Mouse (Mus musculus) midbrain, postnatal 0 days (tissue): ENCODE data around the gene Spata31d1d. TPM values are rescaled to one million over a fixed set of nuclear protein-coding genes. Genes with fewer than 3 reads are reported as not detected.

Experiments used
- ATAC-seq: fragments of 200-750 bp; cut with Nextera tagmentation; 2 replicates; pipeline ENCODE4 v1.8.0; 2017; ENCODE audit warnings: moderate number of reproducible peaks, mild to moderate bottlenecking, moderate TSS enrichment, moderate library complexity; ENCODE audit not compliant: low FRiP score
- DNase-seq: peaks from one replicate; pipeline ENCODE4 v3.0.0-alpha.2; 2015; ENCODE audit warnings: low spot score
- H3K27ac ChIP-seq: fragments of 300-500 bp; sonication (generic); 2 replicates; pipeline ENCODE4 v1.5.1; 2014; ENCODE audit warnings: low read depth, mild to moderate bottlenecking, low read length, mixed read lengths
- H3K27me3 ChIP-seq: fragments of 300-500 bp; sonication (generic); 2 replicates; pipeline ENCODE4 v1.6.1; 2014; ENCODE audit warnings: low read length, control low read depth, mixed read lengths; ENCODE audit not compliant: insufficient read depth
- H3K36me3 ChIP-seq: fragments of 300-500 bp; sonication (generic); 2 replicates; pipeline ENCODE4 v1.6.1; 2014; ENCODE audit warnings: low read length, control low read depth, mixed read lengths; ENCODE audit not compliant: insufficient read depth
- H3K4me1 ChIP-seq: fragments of 300-500 bp; sonication (generic); 2 replicates; pipeline ENCODE4 v1.6.1; 2014; ENCODE audit warnings: mild to moderate bottlenecking, control low read depth, antibody characterized with exemption, low read length, mixed read lengths; ENCODE audit not compliant: insufficient read depth
- H3K4me2 ChIP-seq: fragments of 300-500 bp; sonication (generic); 2 replicates; pipeline ENCODE4 v1.6.1; 2014; ENCODE audit warnings: low read depth, mild to moderate bottlenecking, low read length, mixed read lengths; ENCODE audit not compliant: poor library complexity, severe bottlenecking
- H3K4me3 ChIP-seq: fragments of 300-500 bp; sonication (generic); 2 replicates; pipeline ENCODE4 v1.5.1; 2014; ENCODE audit warnings: low read depth, mild to moderate bottlenecking, low read length, moderate library complexity
- H3K9ac ChIP-seq: fragments of 300-500 bp; sonication (generic); replicated peaks from 2 replicates; pipeline ENCODE4 v1.6.1; 2014; ENCODE audit warnings: mild to moderate bottlenecking, low read length, moderate library complexity, mixed read lengths; ENCODE audit not compliant: poor library complexity, severe bottlenecking
- H3K9me3 ChIP-seq: fragments of 300-500 bp; sonication (generic); 2 replicates; pipeline ENCODE4 v1.6.1; 2016; ENCODE audit warnings: low read length, control low read depth
- CTCF ChIP-seq: IDR thresholded peaks from 2 replicates; pipeline ENCODE4 v1.5.1; 2016; ENCODE audit warnings: antibody characterized with exemption, mild to moderate bottlenecking
- WGBS: fragments of 180-500 bp; shearing (Covaris S2); extraction: QIAGEN DNeasy Blood & Tissue Kit; methylation state at CpG from one replicate; pipeline ENCODE4 v1.1.7; 2014; 5-methylcytosine and 5-hydroxymethylcytosine counted together
- polyA plus RNA-seq: library from polyadenylated mRNA; unstranded; fragments of >200 nt; fragmentation: Nextera tagmentation; extraction: Ambion mirVana; gene quantifications from 2 replicates; pipeline ENCODE4 v1.2.1, GENCODE M21; 2015
- total RNA-seq: library from RNA; depleted of rRNA; stranded (reverse); fragments of >200 nt; gene quantifications from 2 replicates; pipeline ENCODE4 v1.2.3, GENCODE M21; 2014; rRNA removed

Gene Spata31d1d
- total and polyA plus RNA-seq, 2 experiments from 2014 or later = not detected

DNA sequence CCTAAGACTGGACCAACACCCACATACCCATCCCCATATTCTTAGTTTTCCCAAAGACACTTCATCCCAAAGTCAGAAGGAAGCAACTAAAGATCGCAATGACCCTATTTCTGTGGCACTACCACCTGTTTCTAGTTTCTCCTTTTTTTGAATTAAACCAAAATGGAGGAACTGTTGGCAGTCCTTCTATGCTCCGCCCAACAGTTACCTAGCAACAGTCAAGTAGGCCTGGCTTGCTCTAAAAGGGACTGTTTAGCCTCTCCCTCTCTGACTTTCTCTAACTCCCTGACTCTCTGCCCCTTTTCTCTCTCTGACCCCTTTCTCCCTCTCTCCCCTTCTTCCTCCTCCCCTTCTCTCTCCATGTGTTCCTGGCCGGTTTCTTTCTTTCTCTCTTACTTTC is 46.3 kb downstream of the Spata31d1d start:
- Histone ChIP-seq H3K27me3 (no peaks in the 10 kb centered on the region), H3K9ac (no peak overlapping the region), H3K4me1 (no peaks in the 10 kb centered on the region), H3K4me2 (no peak overlapping the region), H3K36me3 (no peaks in the 10 kb centered on the region), H3K27ac (no peak overlapping the region), H3K9me3 (no peaks in the 10 kb centered on the region), H3K4me3 (no peak overlapping the region)
- no peak for DNase-seq
- no peak for ATAC-seq
- 95% methylated on average over 3 of the region's 3 CpGs for WGBS
- TF ChIP-seq CTCF = no peak

DNA sequence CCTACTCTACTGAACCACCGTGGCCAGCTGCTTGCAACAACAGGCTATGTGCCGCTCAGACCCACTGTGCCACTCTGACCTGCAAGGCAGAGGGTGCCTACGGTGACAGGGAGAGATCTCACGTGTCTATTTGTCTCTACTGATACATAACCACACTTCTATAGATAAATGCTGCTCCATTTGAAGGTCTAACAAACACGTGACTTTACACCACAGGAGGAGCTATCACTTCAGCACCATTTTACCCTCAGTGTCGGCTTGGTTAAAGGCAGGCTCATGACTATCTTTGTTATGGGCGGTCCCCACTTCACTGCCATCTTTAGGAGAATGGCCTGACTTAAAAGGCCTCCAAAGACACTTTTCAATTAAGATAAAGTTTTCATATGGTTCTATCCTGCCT is 48.9 kb downstream of the Spata31d1d start:
- Histone ChIP-seq H3K9me3 (no peaks in the 10 kb centered on the region), H3K4me2 (no peak overlapping the region), H3K36me3 (no peaks in the 10 kb centered on the region), H3K27ac (no peak overlapping the region), H3K27me3 (no peaks in the 10 kb centered on the region), H3K4me1 (no peaks in the 10 kb centered on the region), H3K9ac (no peak overlapping the region), H3K4me3 (no peak overlapping the region)
- TF ChIP-seq CTCF = no peak
- ATAC-seq = no peak
- no peak for DNase-seq
- WGBS = 43% methylated on average over 7 of the region's 7 CpGs

GRCm38 (mm10) chr13:59679908-59680307 is 51.6 kb downstream of the Spata31d1d start:
- Histone ChIP-seq H3K4me2 (no peak overlapping the region), H3K9ac (no peak overlapping the region), H3K9me3 (no peaks in the 10 kb centered on the region), H3K4me3 (no peak overlapping the region), H3K4me1 (no peaks in the 10 kb centered on the region), H3K36me3 (no peaks in the 10 kb centered on the region), H3K27me3 (no peaks in the 10 kb centered on the region), H3K27ac (no peak overlapping the region)
- ATAC-seq (no peak), DNase-seq (no peak)
- WGBS = 79% methylated on average over 4 of the region's 4 CpGs
- no peak for TF ChIP-seq CTCF

DNA sequence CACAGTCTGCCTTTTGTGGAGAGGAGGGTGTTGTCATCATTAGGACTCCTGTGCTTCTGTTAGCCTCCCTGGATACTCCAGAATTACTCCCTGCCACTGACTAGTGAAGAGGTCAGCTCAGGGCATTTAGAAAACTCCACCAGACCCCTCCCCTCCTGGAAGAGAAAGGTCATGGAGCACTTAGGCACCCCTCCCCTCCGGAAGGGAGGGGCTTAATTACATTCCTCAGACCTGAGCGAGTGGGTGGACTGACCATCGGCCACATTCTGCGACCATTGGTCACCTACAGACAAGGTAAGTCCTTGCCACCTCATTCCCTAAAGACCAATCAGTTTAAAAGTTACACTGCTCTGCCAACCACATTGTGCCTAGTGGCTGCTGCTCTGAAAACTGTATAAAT is 52.2 kb downstream of the Spata31d1d start:
- 60% methylated on average over 4 of the region's 4 CpGs for WGBS
- DNase-seq (no peak), ATAC-seq (no peak)
- no peaks in the 10 kb centered on the region for H3K27me3 ChIP-seq
- no peaks in the 10 kb centered on the region for H3K9me3 ChIP-seq
- TF ChIP-seq CTCF = no peak
- no peak overlapping the region for H3K9ac ChIP-seq
- no peak overlapping the region for H3K4me2 ChIP-seq
- H3K36me3 ChIP-seq = no peaks in the 10 kb centered on the region
- H3K27ac ChIP-seq = no peak overlapping the region
- H3K4me3 ChIP-seq = no peak overlapping the region
- no peaks in the 10 kb centered on the region for H3K4me1 ChIP-seq

- no peak overlapping the region for H3K9ac ChIP-seq
- no peak overlapping the region for H3K27ac ChIP-seq
- no peak for TF ChIP-seq CTCF
- DNase-seq = no peak
- no peak overlapping the region for H3K4me3 ChIP-seq
- no peaks in the 10 kb centered on the region for H3K9me3 ChIP-seq
- H3K4me2 ChIP-seq = peak overlapping the region; percentile 73; the same call in 1 of the 2 replicates
- no peaks in the 10 kb centered on the region for H3K27me3 ChIP-seq
- no peaks in the 10 kb centered on the region for H3K36me3 ChIP-seq
- H3K4me1 ChIP-seq = no peaks in the 10 kb centered on the region
- no peak for ATAC-seq
- WGBS = 85% methylated on average over 11 of the region's 12 CpGs
Measured at GRCm38 (mm10) chr13:59676316-59677229, 55.0 kb downstream of the Spata31d1d start.

Other genes with a start within 250 kb of the Spata31d1d start
- gene Agtpbp1, start 146.5 kb downstream of the Spata31d1d start, total RNA-seq = 125 and 129 TPM in 2 replicates
- gene Agtpbp1, start 146.5 kb downstream of the Spata31d1d start, polyA plus RNA-seq = 70.8 and 74.0 TPM in 2 replicates
- 47.2 and 72.9 TPM in 2 replicates for gene Naa35, start 146.5 kb downstream of the Spata31d1d start, total RNA-seq
- gene Naa35, start 146.5 kb downstream of the Spata31d1d start, polyA plus RNA-seq = 109 and 117 TPM in 2 replicates
- 13.0 and 17.1 TPM in 2 replicates for gene Golm1, start 55.9 kb downstream of the Spata31d1d start, total RNA-seq
- 13.0 and 15.3 TPM in 2 replicates for gene Golm1, start 55.9 kb downstream of the Spata31d1d start, polyA plus RNA-seq
- not detected in 2 replicates for gene 4921517D22Rik, start 37.6 kb downstream of the Spata31d1d start, total RNA-seq
- not detected in 2 replicates for gene 4921517D22Rik, start 37.6 kb downstream of the Spata31d1d start, polyA plus RNA-seq
- not detected in 2 replicates for gene Spata31d1a, start 21.4 kb downstream of the Spata31d1d start, total RNA-seq
- gene Spata31d1a, start 21.4 kb downstream of the Spata31d1d start, polyA plus RNA-seq = not detected in 2 replicates
- gene Spata31d1b, start 19.5 kb downstream of the Spata31d1d start, total RNA-seq = 0.27 TPM in 1 of 2 replicates, not detected in the other
- 0.05 TPM in 1 of 2 replicates, not detected in the other for gene Spata31d1b, start 19.5 kb downstream of the Spata31d1d start, polyA plus RNA-seq
- gene 1700014D04Rik, start 15.0 kb upstream of the Spata31d1d start, total RNA-seq = 0.66 and 1.8 TPM in 2 replicates
- 0.35 and 0.36 TPM in 2 replicates for gene 1700014D04Rik, start 15.0 kb upstream of the Spata31d1d start, polyA plus RNA-seq
- 90.5 and 94.0 TPM in 2 replicates for gene Isca1, start 38.1 kb upstream of the Spata31d1d start, total RNA-seq
- gene Isca1, start 38.1 kb upstream of the Spata31d1d start, polyA plus RNA-seq = 156 and 159 TPM in 2 replicates
- gene Gm49354, start 50.5 kb upstream of the Spata31d1d start, total RNA-seq = not detected in 2 replicates
- not detected in 2 replicates for gene Gm49354, start 50.5 kb upstream of the Spata31d1d start, polyA plus RNA-seq
- gene Tut7, start 91.4 kb upstream of the Spata31d1d start, total RNA-seq = 33.7 and 35.2 TPM in 2 replicates
- gene Tut7, start 91.4 kb upstream of the Spata31d1d start, polyA plus RNA-seq = 32.6 and 37.3 TPM in 2 replicates